Mouse (Mus musculus): ENCODE data around the gene Tmod3.

DNA sequence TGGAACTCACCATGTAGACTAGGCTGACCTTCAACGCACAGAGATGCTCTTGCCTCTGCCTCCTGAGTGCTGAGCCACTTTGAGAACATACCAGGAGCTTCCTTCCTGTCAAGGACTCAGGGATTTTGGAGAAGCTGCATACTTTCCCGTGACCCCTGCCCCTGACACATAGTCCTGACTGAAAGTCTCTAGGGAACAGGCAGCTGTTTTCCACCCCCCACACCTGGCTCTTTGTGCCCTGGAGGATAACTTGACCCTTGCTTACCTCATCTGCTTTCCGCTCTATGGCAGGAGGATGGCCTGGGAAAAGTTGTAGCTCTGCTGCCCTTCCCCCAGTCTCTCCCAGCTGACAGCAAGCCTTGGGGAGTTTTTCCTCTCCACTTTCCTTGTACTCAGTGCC lies 41.7 kb downstream of the Tmod3 start:
- TF ChIP-seq POLR2A (IDR thresholded peaks at IDR 0.05; ENCODE audit: insufficient read depth, low read length) (no peak), CTCF (IDR thresholded peaks at IDR 0.05; ENCODE audit: low read depth, low read length) (no peak)
